Mouse (Mus musculus) cerebellum, adult 2 months (tissue): ENCODE results near the gene Adgrl1.

Source experiments
- CTCF ChIP-seq: fragments of 200-500 bp; IDR thresholded peaks from 2 replicates; pipeline ENCODE4 v1.5.1; 2011; ENCODE audit warnings: low read depth, mild to moderate bottlenecking, control low read depth, low read length, moderate library complexity, borderline replicate concordance; ENCODE audit not compliant: insufficient read depth
- POLR2A ChIP-seq: fragments of 200-500 bp; IDR thresholded peaks from 2 replicates; pipeline ENCODE4 v1.6.1; 2011; ENCODE audit warnings: low read length, control low read depth, borderline replicate concordance; ENCODE audit not compliant: insufficient read depth

- TF ChIP-seq CTCF (no peak), POLR2A (no peak)
Observed at GRCm38 (mm10) chr8:83990170-83990569, 90.3 kb downstream of the Adgrl1 start.
